Mouse (Mus musculus): Measurements from ENCODE around the gene Hoxd12.

The Hoxd12 gene

GRCm38 (mm10) chr2:74674881-74675665, at the start of gene Hoxd12:
Gene Hoxd12 (plus strand): TSS chr2:74675013.
- DNase-seq (ENCODE audit: low spot score in 2 of 2): no peak

- no peak for DNase-seq (ENCODE audit: low spot score in 2 of 2)
Observed at GRCm38 (mm10) chr2:74635412-74635811, 39.4 kb upstream of the Hoxd12 start.

DNA sequence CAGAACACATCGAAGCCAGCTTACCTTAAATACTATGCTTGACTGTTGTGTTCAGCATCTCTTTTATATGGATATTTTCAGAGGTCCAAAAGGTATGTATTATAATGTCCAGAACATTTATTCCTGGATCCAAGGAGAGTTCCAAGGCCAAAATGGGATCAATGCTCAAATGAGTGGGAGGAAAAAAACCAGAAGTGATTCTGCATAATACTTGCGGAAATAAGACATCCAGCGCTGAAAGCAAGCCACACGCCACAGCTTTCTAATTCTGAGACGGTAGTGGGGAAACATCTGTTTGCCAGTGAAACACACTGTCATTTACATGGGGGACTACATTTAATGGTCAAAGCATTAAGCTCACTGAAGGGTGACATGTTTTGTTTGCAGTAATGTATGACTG, 32.4 kb upstream of the Hoxd12 start:
- no peak for DNase-seq (ENCODE audit: low spot score in 2 of 2)

DNA sequence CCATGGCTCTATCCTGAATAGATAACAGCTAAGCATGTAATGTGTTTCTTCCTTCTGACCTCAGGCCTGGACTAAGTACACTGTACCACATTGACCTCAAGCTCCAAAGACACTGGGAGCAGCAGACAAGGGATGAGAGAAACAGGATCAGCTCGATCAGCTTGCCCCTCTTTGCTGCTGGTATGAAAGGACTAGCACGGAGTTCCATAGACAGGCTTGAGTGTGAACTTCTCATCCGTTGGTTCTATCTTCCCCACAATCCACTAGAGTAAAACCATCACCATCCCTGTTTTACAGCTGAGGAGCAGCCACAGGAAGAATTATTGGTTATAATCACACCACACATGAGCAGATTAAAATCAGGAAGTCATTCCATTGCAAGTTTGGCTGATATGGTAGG, 29.2 kb upstream of the Hoxd12 start:
- no peak for DNase-seq (ENCODE audit: low spot score in 2 of 2)

GRCm38 (mm10) chr2:74647082-74647864, 27.5 kb upstream of the Hoxd12 start:
- DNase-seq (ENCODE audit: low spot score in 2 of 2): no peak

DNA sequence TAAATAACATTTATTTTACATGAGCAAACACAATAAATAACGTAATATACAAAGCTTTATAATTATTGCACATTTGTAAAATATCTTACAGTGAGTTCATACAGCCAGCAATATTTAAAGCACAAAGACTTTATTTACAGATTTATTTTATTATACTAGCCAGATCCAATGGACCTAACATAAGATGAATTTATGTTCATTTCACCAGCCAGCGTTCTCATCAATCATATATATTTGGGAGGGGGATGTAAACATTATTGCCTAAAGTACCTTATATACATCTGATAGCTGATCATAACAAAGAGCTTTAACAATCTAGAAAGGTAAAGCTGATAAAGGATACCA, 21.8 kb upstream of the Hoxd12 start:
- no peak for DNase-seq (ENCODE audit: low spot score in 2 of 2)

DNA sequence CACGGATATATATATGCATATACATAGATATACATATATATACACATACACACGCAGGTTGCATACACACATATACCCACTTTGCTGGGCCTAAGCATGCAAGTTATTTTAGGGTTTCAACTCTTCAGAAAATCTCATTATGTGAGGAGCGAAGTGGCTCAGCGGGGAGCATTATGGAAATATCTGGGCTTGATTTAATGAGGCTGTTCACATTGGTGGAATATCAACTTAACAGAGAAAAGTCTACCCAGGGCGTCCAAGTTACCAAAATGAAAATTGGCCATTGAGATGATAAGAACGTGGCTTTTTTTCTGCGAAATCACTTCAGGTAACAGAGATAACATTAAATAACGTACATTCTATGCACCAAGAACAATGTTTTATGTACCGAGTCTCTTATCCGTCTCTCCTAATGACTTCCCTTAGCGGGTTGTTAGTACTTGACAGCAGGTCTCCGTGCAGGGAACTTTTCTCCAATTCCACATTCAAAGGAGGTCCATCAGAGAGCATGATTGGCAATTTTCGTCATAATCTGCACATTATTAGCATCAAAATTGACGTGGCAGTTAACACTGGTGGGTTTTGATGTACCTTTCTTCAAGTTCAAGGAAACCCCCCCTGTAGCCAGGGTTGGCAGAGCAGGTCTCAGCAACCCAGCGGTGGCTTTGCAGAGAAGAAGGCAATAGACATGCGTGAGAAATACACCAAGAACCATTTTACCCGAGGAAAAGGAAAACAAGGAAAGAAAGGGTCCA, 20.9 kb upstream of the Hoxd12 start:
- no peak for DNase-seq (ENCODE audit: low spot score in 2 of 2)

DNA sequence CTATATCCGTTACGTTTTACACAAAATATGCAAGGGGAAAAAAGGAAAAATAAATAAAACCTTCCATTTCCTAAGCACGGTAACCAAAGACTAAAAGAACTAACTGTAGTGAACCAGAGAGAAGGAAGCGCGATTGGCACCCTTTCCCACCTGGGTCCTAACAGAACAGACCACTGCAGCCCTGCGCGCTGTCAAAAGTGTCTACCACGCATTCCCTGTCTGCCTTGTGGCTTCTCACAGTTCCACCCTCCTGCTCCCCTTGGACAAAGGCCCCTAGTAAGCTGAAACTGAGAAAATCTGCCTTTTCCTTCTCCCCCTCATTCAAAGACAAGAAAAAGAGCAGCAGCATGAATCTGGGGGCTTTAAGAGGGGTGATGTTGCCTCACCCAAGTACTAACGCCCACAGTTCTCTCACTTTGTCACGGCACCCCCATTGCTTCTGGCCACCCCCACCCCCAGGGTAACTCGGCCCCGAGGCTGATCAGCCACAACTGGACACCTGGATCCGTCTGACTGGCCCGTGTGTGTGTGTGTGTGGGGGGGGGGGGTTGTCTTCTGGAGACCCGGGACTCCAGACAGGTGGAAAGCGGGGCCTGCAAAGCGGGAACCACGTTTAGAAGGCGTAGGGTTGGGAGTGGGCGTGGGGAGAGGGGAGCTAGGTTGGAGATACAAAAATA, 19.9 kb upstream of the Hoxd12 start:
- no peak for DNase-seq (ENCODE audit: low spot score in 2 of 2)

- DNase-seq (ENCODE audit: low spot score in 2 of 2): peak in 1 of 2 experiments; percentile 37
Observed at GRCm38 (mm10) chr2:74655420-74655781, 19.4 kb upstream of the Hoxd12 start.

GRCm38 (mm10) chr2:74655821-74656631, 18.8 kb upstream of the Hoxd12 start:
- no peak for DNase-seq (ENCODE audit: low spot score in 2 of 2)

DNA sequence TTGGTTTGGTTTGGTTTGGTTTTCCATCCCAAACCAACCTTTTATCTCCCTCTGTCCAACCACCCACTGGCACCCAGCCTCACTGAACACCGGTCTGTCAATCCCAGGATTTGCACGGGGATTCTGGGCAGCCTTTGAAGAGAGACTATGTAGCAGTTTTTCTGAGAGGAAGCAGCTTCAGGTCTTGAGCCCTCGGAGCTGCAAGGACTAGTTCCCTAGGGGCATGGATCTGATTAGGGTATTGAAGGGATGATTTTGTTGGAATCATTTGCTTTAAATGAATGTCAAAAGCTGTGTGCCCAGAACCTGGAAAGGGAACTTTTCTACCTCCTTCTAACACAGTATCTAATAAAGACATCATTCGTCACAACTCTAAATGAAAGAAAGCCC, 18.2 kb upstream of the Hoxd12 start:
- DNase-seq (ENCODE audit: low spot score in 2 of 2): no peak

DNA sequence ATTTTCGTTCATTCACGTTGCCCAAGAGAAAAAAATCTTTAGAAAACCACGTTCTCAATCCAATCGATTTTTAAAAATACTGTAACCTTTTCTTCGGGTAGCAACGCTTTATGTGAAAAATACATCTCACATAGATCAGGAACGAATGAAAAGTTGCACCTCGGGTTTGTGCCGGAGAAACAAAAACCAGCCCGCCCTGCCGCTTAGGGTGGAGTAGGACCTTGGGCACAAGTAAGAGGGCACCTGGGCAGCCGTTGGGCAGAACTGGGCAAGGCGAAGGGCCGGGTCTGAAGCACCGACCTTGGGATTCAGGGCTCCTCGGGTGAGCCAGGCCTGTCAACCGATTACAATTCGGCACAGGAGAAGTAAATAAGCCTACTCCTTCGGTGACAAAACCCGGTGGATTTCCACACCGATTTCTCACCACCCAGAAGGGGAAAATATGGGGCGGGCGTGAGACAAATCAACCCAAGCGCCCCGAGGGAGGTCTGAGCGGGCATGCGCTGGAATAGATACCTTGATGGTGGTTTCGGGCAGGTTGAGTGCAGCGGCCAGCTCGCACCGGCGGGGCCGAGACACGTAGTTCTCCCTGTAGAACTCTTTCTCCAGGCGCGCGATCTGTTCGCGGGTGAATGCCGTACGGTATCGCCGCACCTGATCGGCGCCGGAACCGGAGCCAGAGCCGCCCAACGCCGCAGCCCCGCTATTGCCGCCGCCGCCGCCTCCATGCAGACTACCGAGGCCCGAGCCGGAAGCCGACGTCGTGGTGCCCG, 17.4 kb upstream of the Hoxd12 start:
- no peak for DNase-seq (ENCODE audit: low spot score in 2 of 2)

- no peak for DNase-seq (ENCODE audit: low spot score in 2 of 2)
Observed at GRCm38 (mm10) chr2:74658024-74658666, 16.7 kb upstream of the Hoxd12 start.

- DNase-seq (ENCODE audit: low spot score in 2 of 2): no peak
Observed at GRCm38 (mm10) chr2:74658667-74659371, 16.0 kb upstream of the Hoxd12 start.

DNA sequence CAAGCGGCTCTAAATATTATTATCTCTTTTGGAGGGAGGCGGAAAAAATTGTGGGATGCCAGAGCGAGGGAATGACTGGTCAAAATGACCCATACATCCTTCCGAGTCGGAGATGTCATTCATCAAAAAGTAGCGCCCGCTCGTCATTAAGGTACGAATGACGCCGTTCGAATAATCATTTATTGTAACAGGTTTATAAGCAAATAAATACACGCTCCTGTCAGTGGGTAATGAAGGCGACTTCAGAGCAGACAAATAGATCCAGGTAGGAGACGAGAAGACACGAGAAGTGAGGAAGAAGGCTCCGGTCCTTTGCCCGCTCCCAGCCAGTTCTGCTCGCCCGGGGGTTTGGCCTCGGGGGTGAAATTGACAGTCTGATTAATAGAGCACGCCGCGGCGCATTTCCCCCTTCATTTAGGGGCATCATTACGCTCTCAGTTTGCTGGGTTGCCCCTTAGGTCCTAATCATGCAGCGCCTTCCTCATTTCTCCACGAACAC, 15.3 kb upstream of the Hoxd12 start, which contains the start of gene Evx2:
Gene Evx2, minus strand, starts transcription at position 51 of the 499 bp plus-strand sequence.
- no peak for DNase-seq (ENCODE audit: low spot score in 2 of 2)

DNA sequence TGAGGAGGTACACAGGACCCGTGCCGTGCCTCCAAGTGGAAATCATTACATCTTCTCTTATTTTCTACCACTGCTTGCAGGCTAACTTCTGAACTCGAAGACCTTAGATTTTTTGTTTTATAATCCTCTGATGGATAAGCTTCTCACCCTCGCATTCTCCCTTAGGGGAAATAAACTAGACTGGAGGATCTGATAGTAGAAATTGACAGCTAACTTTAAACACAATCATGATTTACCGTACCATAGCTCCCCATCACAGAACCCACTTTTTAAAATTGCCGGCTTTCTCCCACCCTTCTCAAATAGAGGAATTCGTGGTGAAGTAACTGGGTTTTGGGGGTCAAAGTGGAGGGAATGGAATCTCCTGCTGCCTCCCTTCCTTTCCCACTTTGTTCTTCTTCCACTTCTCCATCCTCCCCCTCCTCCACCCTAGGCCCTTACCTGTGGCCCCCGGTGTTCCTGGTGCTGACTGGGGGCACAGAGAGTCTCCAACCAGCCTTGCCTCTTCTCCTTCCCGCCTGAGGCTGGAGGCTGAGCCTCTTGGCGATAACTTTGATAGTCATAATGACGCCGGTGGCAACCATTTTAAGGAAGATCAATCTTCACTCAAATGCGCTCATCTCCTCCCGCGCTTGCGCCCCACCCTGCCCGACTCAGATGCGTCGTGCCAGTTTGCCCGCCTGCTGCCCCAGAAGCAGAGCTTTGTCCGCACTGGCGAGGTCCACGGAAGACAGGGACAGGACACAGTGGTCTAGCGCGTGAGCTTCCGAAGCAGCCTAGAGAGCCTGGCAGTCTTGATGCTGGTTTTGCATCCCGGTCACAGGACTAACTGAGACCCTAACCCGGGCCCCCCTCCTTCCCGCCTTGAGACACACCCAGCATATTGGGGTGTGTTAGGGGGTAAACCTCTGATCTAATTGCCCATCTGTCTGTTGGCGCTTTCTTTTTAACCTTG, 14.1 kb upstream of the Hoxd12 start:
- DNase-seq (ENCODE audit: low spot score in 2 of 2): no peak

DNA sequence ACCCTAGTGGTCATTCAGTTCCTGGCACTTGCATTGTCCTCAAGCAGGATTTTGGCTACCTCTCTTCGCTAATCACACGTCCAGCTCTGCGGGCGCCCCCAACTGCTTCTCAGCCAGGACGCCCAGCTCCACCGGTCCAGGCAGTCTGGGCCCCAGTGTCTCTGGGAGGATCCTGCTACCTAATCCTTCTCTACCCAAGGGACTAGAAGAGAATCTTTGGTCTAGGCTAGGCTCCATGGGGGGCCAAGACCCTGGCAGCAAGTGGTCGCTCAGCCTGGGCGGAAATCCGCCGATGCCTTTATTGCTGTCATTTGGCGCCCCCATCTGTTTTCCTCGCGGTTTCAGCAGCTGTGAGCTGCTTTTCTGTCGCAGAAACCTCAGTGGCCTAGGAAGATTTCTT, 13.1 kb upstream of the Hoxd12 start:
- DNase-seq (ENCODE audit: low spot score in 2 of 2): no peak

Data from thymus, postnatal 10 days (tissue).